Mouse (Mus musculus): Measurements from ENCODE around the gene Prox1.

Prox1 gene

DNA sequence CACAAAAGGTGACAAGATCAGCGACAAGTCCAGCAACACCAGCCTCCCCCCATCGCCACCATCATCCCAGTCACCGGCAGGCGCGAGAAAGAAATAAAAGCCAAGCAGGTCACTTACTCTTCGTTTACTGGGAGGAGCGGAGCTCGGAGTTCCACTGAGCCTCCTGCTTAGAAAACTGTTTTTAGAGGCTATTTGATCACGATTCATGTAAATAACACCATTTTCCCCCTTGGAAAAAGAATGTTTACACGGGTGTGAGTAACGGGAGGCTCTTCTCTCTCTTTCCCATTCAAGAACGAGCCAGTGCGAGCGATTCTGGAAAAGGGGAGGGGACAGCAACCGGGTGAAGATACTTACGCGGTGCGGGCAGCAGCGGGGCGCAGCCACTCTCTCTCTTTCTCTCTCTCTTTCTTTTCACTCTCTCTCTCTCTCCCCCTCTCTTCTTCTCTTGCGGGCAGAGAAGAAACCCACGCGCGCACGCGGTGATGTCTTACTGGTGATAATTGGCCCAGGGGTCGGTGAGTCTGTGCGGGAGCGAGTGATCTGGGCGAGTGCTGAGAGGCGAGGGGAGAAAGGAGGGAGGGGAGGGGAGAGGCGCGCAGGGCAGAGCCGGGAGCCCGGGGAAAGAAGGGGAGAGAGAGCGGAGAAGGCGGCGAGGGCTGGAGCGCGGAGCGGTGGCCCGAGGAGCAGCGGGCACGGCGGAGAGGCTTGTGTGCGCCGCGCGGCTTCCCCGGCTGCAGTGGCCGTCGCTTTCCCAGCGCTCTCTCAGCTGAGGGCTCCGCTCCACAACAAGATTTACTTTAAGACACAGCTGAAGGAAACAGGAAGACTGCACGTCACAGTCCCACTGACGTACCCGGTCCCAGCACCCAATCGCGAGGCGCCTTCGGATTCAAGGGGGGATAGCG is at the start of gene Prox1:
Prox1 (minus strand) TSS at position 804 of the 908 bp plus-strand sequence.
- peak; percentile 92 for DNase-seq (ENCODE audit: low spot score)

- DNase-seq (ENCODE audit: low spot score) = no peak
Measured at GRCm38 (mm10) chr1:190216621-190217020, 46.1 kb upstream of the Prox1 start.

GRCm38 (mm10) chr1:190214626-190215025 is 44.1 kb upstream of the Prox1 start:
- no peak for DNase-seq (ENCODE audit: low spot score)

DNA sequence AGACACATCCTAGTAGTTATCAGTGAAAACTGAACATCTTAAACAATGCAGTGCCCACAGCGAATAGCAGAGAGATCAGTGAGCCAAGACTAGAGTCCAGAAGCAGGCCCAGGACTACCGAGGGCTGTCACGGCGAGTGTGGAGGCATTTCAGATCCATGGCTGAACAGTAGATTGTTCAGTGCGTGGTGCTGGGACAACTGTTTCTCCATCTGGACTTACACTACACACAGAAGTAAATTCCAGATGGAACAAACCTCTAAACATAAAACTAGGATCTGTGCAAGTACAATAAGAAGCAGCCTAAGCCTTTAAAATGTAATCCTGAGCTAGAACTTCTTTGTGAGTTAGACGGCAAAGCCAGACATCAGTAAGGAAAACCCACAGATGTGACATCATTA is 42.7 kb upstream of the Prox1 start:
- DNase-seq (ENCODE audit: low spot score) = no peak

DNA sequence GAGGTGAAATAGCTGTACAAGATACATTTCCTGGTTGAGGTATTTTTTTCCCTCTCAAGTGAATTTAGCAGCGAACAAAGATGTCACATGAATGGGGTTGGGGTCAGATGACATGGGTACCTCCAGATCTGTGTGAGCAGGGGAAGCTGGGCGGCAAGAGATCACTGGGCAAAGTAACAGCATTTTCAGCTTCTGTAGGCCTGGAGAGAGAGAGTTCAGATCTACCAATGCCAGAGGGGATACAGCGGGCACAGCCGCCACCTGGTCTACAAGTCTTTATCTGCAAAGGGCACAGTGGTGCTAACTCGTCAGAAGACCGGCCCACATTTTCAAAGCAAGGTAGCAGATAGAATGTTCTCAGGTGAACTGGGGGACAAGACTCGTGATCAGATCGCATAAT is 36.7 kb upstream of the Prox1 start:
- DNase-seq (ENCODE audit: low spot score) = no peak

DNA sequence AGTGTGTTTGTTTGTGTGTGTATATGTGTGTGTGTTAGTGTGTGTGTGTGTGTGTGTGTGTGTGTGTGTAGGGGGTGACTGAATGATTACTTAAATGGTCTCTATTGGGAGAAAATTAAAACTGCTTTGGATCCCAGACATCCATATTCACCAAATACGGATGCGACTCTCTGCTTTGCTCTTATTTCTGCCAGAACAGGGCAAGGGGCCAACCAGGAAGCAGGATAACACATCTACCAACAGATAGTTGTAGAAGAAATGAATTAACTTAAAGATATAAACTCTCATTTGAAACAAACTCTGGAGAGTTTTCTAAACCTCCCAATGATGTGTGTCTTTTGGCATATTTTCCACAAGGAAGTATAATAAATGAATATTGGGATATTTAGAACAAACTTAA is 35.2 kb upstream of the Prox1 start:
- DNase-seq (ENCODE audit: low spot score) = no peak

- no peak for DNase-seq (ENCODE audit: low spot score)
Measured at GRCm38 (mm10) chr1:190204378-190205070, 34.0 kb upstream of the Prox1 start.

- no peak for DNase-seq (ENCODE audit: low spot score)
Measured at GRCm38 (mm10) chr1:190201696-190202095, 31.2 kb upstream of the Prox1 start.

DNA sequence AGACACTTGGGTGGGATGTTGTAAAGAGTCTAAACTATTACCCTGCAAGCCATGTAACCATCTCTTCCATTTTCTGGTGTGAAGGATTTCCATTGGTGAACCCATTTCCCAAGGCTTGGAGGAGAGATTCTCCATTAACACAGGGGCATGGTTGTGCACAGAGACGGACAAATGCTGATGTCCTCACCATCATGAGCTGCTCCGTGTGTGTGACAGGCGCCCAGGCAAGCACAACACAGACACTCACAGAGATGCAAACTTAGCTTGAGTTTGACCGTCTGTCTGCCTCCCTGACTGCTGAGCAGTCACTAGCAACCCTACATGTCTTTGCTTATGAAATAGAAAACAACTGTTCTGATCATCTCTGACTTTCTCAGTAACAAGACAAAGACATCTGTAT is 30.5 kb upstream of the Prox1 start:
- no peak for DNase-seq (ENCODE audit: low spot score)

DNA sequence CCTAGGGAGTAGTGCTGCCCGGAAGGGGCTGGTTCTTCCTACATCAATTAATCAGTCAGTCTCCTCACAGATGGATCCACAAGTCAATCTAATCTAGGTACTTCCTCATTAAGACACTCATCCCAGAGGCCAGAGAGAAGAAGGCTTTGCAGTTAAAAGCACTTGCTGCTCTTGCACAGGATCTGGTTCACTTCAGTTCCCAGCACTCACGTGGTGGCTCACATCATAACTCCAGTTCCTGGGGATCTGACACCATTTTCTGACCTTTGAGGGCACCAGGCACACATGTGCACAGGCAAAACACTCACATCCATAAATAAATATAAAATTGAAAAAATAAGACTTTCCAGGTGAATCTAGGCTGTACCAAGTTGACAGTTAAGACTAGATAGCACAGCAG is 27.7 kb upstream of the Prox1 start:
- no peak for DNase-seq (ENCODE audit: low spot score)

- no peak for DNase-seq (ENCODE audit: low spot score)
Measured at GRCm38 (mm10) chr1:190192011-190192410, 21.5 kb upstream of the Prox1 start.

- DNase-seq (ENCODE audit: low spot score) = peak; percentile 59
Measured at GRCm38 (mm10) chr1:190190231-190190965, 19.9 kb upstream of the Prox1 start.

DNA sequence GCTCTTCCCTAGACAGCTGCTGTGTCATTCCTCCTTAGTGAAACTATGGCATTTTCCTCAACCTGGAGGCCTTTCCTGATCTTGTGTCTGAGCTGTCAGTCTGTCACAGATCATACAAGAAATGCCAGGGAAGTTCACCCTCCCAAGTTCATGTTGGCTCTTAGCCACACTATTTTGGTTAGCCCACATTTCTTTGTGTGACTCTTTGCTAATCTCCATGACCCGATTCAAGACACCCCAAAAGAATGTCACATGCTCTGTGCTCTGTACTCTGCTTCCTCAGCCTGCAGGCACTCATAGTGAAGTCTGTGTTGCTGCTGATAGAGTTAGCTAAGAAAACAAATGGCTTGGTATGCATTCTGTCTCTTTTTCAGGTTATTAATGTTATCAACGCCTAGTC is 18.6 kb upstream of the Prox1 start:
- DNase-seq (ENCODE audit: low spot score) = no peak

- DNase-seq (ENCODE audit: low spot score) = no peak
Measured at GRCm38 (mm10) chr1:190186336-190186735, 15.8 kb upstream of the Prox1 start.

DNA sequence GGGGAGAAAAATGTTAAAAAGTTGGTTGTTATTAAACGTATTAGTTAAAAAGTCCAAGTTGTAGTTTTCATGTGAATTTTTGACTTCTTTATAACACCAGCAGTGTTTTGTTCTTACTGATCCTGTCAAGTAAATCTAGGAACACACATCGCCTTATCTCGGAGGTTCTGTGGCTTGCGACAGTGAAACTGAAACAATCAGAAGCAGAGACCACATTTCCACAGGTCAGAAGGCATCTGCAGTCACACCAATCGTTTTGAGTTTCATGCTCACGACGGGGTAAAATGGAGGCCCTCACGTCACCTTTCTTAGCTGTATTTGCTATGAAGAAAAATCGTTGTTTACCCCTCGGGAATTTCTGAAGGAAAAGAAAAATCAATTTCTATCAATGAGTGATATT is 14.8 kb upstream of the Prox1 start:
- DNase-seq (ENCODE audit: low spot score) = no peak

- no peak for DNase-seq (ENCODE audit: low spot score)
Measured at GRCm38 (mm10) chr1:190183574-190183973, 13.1 kb upstream of the Prox1 start.

DNA sequence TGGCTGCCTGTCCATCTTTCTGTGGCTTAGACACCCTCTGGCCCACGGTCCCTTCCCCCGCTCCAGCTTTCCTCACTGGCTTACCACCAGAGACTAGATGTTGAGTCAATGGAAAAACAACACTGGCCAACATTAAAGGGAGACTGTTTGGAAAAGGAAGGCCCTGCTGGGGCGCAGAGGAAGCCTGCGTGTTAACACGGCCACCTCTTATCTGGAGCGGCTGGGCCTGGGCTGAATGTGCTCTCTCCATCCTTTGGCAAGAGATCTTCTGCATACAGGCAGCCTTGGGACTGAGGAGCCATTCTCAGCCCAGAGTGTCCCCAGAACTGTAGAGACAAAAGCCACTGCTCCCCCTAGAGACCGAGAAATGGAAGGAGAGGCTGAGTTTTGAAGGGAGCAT is 11.3 kb upstream of the Prox1 start:
- DNase-seq (ENCODE audit: low spot score) = peak; percentile 24

DNA sequence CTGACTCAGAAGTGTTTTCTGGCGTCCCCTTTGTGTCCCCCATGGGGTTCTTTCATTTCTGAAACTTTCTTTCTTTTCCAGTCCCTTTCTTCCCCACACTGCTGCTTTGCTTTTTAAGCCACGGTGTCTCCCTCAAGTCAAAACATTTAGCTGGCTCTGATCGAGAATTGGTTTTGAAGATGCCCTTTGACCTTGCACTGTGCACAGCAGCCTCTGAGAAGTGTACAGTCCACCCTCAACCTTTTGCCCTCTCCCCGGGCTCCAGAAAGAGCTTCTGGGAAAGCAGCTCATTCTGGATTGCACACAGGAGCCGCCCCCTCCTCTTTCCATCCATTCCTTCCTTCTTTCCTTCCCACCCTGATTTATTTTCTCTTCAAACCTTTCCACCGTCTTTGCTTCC is 10.3 kb upstream of the Prox1 start:
- DNase-seq (ENCODE audit: low spot score) = peak; percentile 33

GRCm38 (mm10) chr1:190176961-190177360 is 6.4 kb upstream of the Prox1 start:
- no peak for DNase-seq (ENCODE audit: low spot score)

DNA sequence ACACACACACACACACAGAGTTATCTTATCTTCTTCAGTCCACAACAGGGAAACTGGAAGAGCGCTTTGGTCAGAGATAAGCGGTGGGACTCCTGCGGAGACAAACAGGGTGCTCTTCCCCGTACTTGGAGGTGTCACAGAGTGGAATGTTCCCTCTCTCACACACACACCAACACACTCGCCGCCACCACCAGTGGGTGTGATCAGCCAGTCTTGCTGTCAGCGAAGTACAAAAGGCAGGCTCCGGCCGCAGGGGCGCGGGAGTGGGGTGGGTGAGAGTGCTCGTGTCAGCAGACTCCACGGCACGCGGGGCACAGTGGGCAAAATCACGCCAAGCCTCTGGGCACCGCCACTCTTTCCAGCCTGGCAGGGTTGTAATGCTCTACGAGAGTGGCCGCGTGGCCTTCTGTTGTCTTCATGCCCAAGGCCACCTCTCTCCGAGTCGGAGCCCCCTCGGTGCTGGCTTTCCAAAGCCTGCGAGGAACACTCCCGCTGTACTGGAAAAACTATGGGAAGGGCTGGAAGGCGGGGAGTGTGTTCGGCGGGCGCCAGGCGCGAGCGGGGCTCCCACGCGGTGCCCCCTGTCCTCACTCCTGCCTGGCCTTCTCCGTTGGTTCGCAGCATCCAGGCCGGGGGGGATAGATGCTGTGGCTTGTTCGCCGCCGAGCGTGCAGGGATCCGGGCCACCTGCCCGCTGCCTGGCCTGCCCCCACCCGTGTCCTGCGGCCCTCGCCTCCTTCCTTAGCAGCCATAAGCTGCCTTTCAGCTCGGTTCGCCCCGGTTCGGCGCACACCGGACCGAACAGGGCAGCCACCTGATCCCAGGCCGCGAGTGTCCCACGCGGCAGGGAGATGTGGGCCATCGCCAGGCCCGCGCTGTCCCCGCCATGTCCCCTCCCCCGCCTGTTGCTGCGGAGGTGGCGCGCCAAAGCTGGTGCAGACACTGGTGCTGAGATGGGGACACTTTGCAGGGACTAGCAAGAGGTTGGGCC is 4.5 kb upstream of the Prox1 start:
- peak; percentile 62 for DNase-seq (ENCODE audit: low spot score)

- peak; percentile 77 for DNase-seq (ENCODE audit: low spot score)
Measured at GRCm38 (mm10) chr1:190174231-190174630, 3.7 kb upstream of the Prox1 start.

All from embryo, embryonic 10.5 days (tissue).